Mouse (Mus musculus) hindbrain, embryonic 10.5 days (tissue): ENCODE measurements at regions not wholly inside any gene's neighbourhood (a gene's known extent, or its start where the extent isn't known, plus 50 kb on each side); places are given as distances from the start of the nearest gene placed in this dataset.

Experiments
- DNase-seq: peaks from one replicate; pipeline ENCODE4 v3.0.0-alpha.2; 2017; ENCODE audit warnings: low spot score
- H3K27ac ChIP-seq: fragments of 300-500 bp; sonication (generic); 2 replicates; pipeline ENCODE4 v1.5.1; 2016; ENCODE audit warnings: mild to moderate bottlenecking, moderate library complexity
- H3K27me3 ChIP-seq: fragments of 300-500 bp; sonication (generic); 2 replicates; pipeline ENCODE4 v1.6.1; 2016; ENCODE audit warnings: mild to moderate bottlenecking; ENCODE audit not compliant: poor library complexity, insufficient read depth, severe bottlenecking
- H3K36me3 ChIP-seq: fragments of 300-500 bp; sonication (generic); 2 replicates; pipeline ENCODE4 v1.6.1; 2016; ENCODE audit warnings: mild to moderate bottlenecking, moderate library complexity
- H3K4me1 ChIP-seq: fragments of 300-500 bp; sonication (generic); replicated peaks from 2 replicates; pipeline ENCODE4 v1.6.1; 2016; ENCODE audit warnings: mild to moderate bottlenecking
- H3K4me3 ChIP-seq: fragments of 300-500 bp; sonication (generic); 2 replicates; pipeline ENCODE4 v1.5.1; 2016; ENCODE audit warnings: mild to moderate bottlenecking, moderate library complexity
- H3K9me3 ChIP-seq: fragments of 300-500 bp; sonication (generic); 2 replicates; pipeline ENCODE4 v1.6.1; 2016; ENCODE audit warnings: mild to moderate bottlenecking, moderate library complexity
- WGBS: fragments of 180-500 bp; shearing (Covaris S2); methylation state at CpG from one replicate; pipeline ENCODE4 v1.1.7; 2016; 5-methylcytosine and 5-hydroxymethylcytosine counted together

GRCm38 (mm10) chr3:61064720-61065119, 62.1 kb downstream of the P2ry1 start:
- no peaks in the 10 kb centered on the region for H3K27me3 ChIP-seq
- whole genome bisulfite sequencing: 67% methylated on average over 1 of the region's 1 CpGs
- H3K9me3 ChIP-seq: no peaks in the 10 kb centered on the region
- no peak for DNase-seq
- H3K4me3 ChIP-seq: no peak overlapping the region
- no peak overlapping the region for H3K27ac ChIP-seq
- no peaks in the 10 kb centered on the region for H3K36me3 ChIP-seq
- H3K4me1 ChIP-seq: no peaks in the 10 kb centered on the region

- Histone ChIP-seq H3K27ac (no peak overlapping the region), H3K4me3 (no peak overlapping the region), H3K27me3 (no peaks in the 10 kb centered on the region), H3K9me3 (no peaks in the 10 kb centered on the region), H3K4me1 (no peaks in the 10 kb centered on the region), H3K36me3 (no peaks in the 10 kb centered on the region)
- 46% methylated on average over 1 of the region's 1 CpGs for WGBS
- DNase-seq: no peak
Observed at GRCm38 (mm10) chr3:61067067-61067466, 64.5 kb downstream of the P2ry1 start.

- H3K9me3 ChIP-seq: no peaks in the 10 kb centered on the region
- no peaks in the 10 kb centered on the region for H3K36me3 ChIP-seq
- DNase-seq: no peak
- no peak overlapping the region for H3K27ac ChIP-seq
- H3K4me3 ChIP-seq: no peak overlapping the region
- no peaks in the 10 kb centered on the region for H3K27me3 ChIP-seq
- H3K4me1 ChIP-seq: no peaks in the 10 kb centered on the region
Observed at GRCm38 (mm10) chr3:61068229-61068628, 65.6 kb downstream of the P2ry1 start.

GRCm38 (mm10) chr3:61071041-61071440, 68.4 kb downstream of the P2ry1 start:
- 97% methylated on average over 1 of the region's 1 CpGs for WGBS
- Histone ChIP-seq H3K9me3 (no peaks in the 10 kb centered on the region), H3K27ac (no peak overlapping the region), H3K27me3 (no peaks in the 10 kb centered on the region), H3K4me3 (no peak overlapping the region), H3K4me1 (no peaks in the 10 kb centered on the region), H3K36me3 (no peaks in the 10 kb centered on the region)
- no peak for DNase-seq

GRCm38 (mm10) chr3:61072330-61072729, 69.7 kb downstream of the P2ry1 start:
- H3K27me3 ChIP-seq: no peaks in the 10 kb centered on the region
- no peak overlapping the region for H3K4me3 ChIP-seq
- no peaks in the 10 kb centered on the region for H3K36me3 ChIP-seq
- 98% methylated on average over 1 of the region's 1 CpGs for WGBS
- no peaks in the 10 kb centered on the region for H3K9me3 ChIP-seq
- H3K27ac ChIP-seq: no peak overlapping the region
- H3K4me1 ChIP-seq: no peaks in the 10 kb centered on the region
- no peak for DNase-seq

DNA sequence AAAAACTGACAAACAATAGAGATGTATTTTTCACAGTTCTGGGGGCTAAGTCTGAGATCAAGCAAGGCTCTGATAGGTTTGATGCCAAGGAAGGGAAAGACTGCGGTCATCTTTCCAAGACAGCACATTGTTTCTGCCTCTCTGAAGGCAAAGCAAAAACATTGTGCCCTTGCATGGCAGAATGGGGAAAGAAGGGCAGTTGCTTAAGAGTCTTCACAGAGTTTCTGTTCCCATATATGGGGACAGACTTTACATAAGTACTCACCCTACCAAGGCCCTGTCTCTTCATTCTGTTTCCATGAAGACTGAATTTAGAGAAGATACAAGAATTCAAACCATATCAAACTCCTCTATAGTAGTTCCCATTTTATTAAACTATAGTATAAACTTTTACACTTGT, 70.5 kb downstream of the P2ry1 start:
- Histone ChIP-seq H3K27ac (no peak overlapping the region), H3K9me3 (no peaks in the 10 kb centered on the region), H3K36me3 (no peaks in the 10 kb centered on the region), H3K27me3 (no peaks in the 10 kb centered on the region), H3K4me1 (no peaks in the 10 kb centered on the region), H3K4me3 (no peak overlapping the region)
- no peak for DNase-seq
- 94% methylated on average over 1 of the region's 1 CpGs for WGBS

DNA sequence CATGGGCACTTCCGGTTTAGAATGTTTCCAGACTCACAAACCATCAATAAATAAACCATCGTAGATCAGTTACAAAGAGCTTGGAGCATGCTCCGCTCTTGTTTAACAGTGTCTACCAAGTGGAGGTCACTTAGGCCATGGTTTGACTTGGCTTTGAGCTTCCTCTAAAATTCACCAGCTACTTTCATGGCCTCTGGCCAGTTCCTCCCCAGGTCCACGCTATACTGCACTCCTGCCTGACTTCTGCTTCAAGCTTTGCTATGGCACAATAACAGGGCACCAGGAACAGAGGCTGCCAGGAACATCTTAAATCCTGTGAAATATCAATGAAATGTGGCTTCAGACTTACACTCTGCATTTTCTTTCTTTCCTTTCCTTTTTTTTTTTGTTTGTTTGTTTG, 71.2 kb downstream of the P2ry1 start:
- H3K4me3 ChIP-seq: no peak overlapping the region
- WGBS: 85% methylated on average over 4 of the region's 4 CpGs

DNA sequence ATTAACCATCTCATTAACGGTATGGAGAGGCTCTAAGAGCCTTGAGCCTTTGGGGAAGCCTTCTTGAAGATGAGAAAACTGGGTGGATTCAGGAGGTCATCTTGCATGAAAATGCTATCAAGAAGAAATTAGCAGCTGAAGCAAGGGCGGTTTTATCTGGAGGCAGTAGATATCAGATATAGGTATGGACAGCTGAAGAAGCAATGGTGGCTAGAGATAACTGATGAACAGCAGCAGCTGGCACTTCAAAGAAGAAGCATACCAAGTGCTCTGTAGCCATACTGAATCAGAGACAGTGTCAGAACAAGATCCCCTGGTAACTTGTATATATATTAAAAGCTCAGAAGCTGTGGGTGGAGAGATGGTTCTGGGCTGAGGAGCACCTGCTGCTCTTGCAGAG, 73.2 kb downstream of the P2ry1 start:
- no peaks in the 10 kb centered on the region for H3K27me3 ChIP-seq
- no peak overlapping the region for H3K27ac ChIP-seq
- no peak overlapping the region for H3K4me3 ChIP-seq
- no peaks in the 10 kb centered on the region for H3K4me1 ChIP-seq
- H3K36me3 ChIP-seq: no peaks in the 10 kb centered on the region
- DNase-seq: no peak
- H3K9me3 ChIP-seq: no peaks in the 10 kb centered on the region
- WGBS: 80% methylated on average over 2 of the region's 2 CpGs

More for the DNA sequence above, 71.2 kb downstream of the P2ry1 start:
- Histone ChIP-seq H3K9me3 (no peaks in the 10 kb centered on the region), H3K27me3 (no peaks in the 10 kb centered on the region), H3K36me3 (no peaks in the 10 kb centered on the region), H3K27ac (no peak overlapping the region), H3K4me1 (no peaks in the 10 kb centered on the region)
- no peak for DNase-seq

DNA sequence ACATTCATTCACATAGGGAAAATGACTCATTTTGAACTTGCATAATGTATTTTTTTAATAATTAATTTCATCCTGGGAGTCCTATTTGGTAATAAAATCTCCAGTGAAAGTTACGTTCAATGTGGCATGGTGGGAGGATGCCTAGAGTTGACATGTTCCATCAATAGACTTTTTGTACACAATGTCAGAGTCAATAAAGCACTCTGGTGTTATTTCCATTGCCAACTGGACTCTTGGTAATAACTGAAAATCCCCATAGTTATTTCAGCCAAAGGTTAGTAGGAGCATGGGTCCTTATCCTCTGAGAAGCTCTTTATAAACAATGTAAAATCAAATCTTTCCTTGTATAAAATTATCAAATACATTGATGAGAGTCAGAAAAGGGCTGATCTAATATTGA, 87.3 kb downstream of the P2ry1 start:
- H3K36me3 ChIP-seq: no peaks in the 10 kb centered on the region
- H3K27ac ChIP-seq: no peak overlapping the region
- DNase-seq: no peak
- no peaks in the 10 kb centered on the region for H3K4me1 ChIP-seq
- H3K27me3 ChIP-seq: no peaks in the 10 kb centered on the region
- WGBS: 95% methylated on average over 1 of the region's 1 CpGs
- H3K4me3 ChIP-seq: no peak overlapping the region
- no peaks in the 10 kb centered on the region for H3K9me3 ChIP-seq

- DNase-seq: no peak
- WGBS: 97% methylated on average over 2 of the region's 2 CpGs
Observed at GRCm38 (mm10) chr3:61092031-61092430, 89.4 kb downstream of the P2ry1 start.

GRCm38 (mm10) chr3:61116364-61116763, 113.8 kb downstream of the P2ry1 start:
- no peaks in the 10 kb centered on the region for H3K27me3 ChIP-seq
- no peaks in the 10 kb centered on the region for H3K9me3 ChIP-seq
- H3K4me1 ChIP-seq: no peaks in the 10 kb centered on the region
- H3K4me3 ChIP-seq: no peak overlapping the region
- no peak for DNase-seq
- H3K36me3 ChIP-seq: no peaks in the 10 kb centered on the region
- H3K27ac ChIP-seq: no peak overlapping the region

More at GRCm38 (mm10) chr3:61092031-61092430, 89.4 kb downstream of the P2ry1 start:
- H3K9me3 ChIP-seq: no peaks in the 10 kb centered on the region
- no peaks in the 10 kb centered on the region for H3K4me1 ChIP-seq
- no peak overlapping the region for H3K4me3 ChIP-seq
- H3K27me3 ChIP-seq: no peaks in the 10 kb centered on the region
- H3K36me3 ChIP-seq: no peaks in the 10 kb centered on the region
- no peak overlapping the region for H3K27ac ChIP-seq

- H3K9me3 ChIP-seq: no peaks in the 10 kb centered on the region
- 74% methylated on average over 1 of the region's 1 CpGs for WGBS
- no peaks in the 10 kb centered on the region for H3K36me3 ChIP-seq
- H3K27ac ChIP-seq: no peak overlapping the region
- H3K4me1 ChIP-seq: no peaks in the 10 kb centered on the region
- no peaks in the 10 kb centered on the region for H3K27me3 ChIP-seq
- no peak for DNase-seq
- no peak overlapping the region for H3K4me3 ChIP-seq
Observed at GRCm38 (mm10) chr3:61133096-61133495, 130.5 kb downstream of the P2ry1 start.

GRCm38 (mm10) chr3:61154087-61154486, 151.5 kb downstream of the P2ry1 start:
- H3K36me3 ChIP-seq: no peaks in the 10 kb centered on the region
- 85% methylated on average over 2 of the region's 2 CpGs for WGBS
- H3K4me1 ChIP-seq: no peaks in the 10 kb centered on the region
- no peak overlapping the region for H3K4me3 ChIP-seq
- DNase-seq: no peak
- H3K9me3 ChIP-seq: no peaks in the 10 kb centered on the region
- no peak overlapping the region for H3K27ac ChIP-seq
- no peaks in the 10 kb centered on the region for H3K27me3 ChIP-seq

DNA sequence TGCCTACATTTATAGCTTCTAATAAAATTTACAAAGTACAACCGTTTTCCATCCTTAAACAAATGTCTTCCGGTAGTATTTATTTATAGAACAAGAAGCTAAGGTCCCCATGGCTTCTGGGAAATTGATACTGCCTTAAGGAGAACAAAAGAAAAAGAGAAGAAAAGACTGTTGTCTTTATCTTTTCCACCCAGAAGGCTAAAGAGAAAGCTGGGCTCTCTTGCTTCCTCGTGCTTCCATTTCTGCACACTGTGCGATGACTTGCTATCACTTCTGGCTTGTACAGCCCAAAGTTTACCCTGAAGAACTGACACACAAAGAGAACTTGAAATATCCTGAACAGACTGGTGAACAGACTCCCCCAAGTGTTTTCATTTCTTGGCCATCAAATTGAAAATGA, 157.2 kb downstream of the P2ry1 start:
- no peak for DNase-seq
- Histone ChIP-seq H3K36me3 (no peaks in the 10 kb centered on the region), H3K4me1 (no peaks in the 10 kb centered on the region), H3K4me3 (no peak overlapping the region), H3K27ac (no peak overlapping the region), H3K27me3 (no peaks in the 10 kb centered on the region), H3K9me3 (no peaks in the 10 kb centered on the region)
- 80% methylated on average over 4 of the region's 4 CpGs for WGBS
